Mouse (Mus musculus) intestine, embryonic 14.5 days (tissue): Measurements from ENCODE around the gene Gmps. TPM values are rescaled to one million over a fixed set of nuclear protein-coding genes. Genes with fewer than 3 reads are reported as not detected.

Experiments
- ATAC-seq: fragments of 200-750 bp; cut with Nextera tagmentation; replicated peaks from 2 replicates; pipeline ENCODE4 v1.8.0; 2017; ENCODE audit warnings: low read depth, moderate number of reproducible peaks, moderate TSS enrichment, moderate library complexity; ENCODE audit not compliant: low FRiP score, low TSS enrichment
- DNase-seq: peaks from one replicate; pipeline ENCODE4 v3.0.0-alpha.2; 2018; ENCODE audit warnings: low spot score
- H3K27ac ChIP-seq: fragments of 300-500 bp; sonication (generic); 2 replicates; pipeline ENCODE4 v1.5.1; 2014; ENCODE audit warnings: low read depth, mild to moderate bottlenecking, control low read depth
- H3K27me3 ChIP-seq: fragments of 300-500 bp; sonication (generic); replicated peaks from 2 replicates; pipeline ENCODE4 v1.6.1; 2014; ENCODE audit warnings: low read length, control low read depth; ENCODE audit not compliant: control insufficient read depth, insufficient read depth
- H3K36me3 ChIP-seq: fragments of 300-500 bp; sonication (generic); 2 replicates; pipeline ENCODE4 v1.6.1; 2014; ENCODE audit warnings: low read length, control low read depth; ENCODE audit not compliant: control insufficient read depth, insufficient read depth
- H3K4me1 ChIP-seq: fragments of 300-500 bp; sonication (generic); replicated peaks from 2 replicates; pipeline ENCODE4 v1.6.1; 2014; ENCODE audit warnings: low read length, control low read depth, mixed read lengths; ENCODE audit not compliant: control insufficient read depth, insufficient read depth
- H3K4me2 ChIP-seq: fragments of 300-500 bp; sonication (generic); 2 replicates; pipeline ENCODE4 v1.6.1; 2014; ENCODE audit warnings: low read length
- H3K4me3 ChIP-seq: fragments of 300-500 bp; sonication (generic); 2 replicates; pipeline ENCODE4 v1.5.1; 2014; ENCODE audit warnings: low read depth, low read length, control low read depth, mixed read lengths
- H3K9ac ChIP-seq: fragments of 300-500 bp; sonication (generic); 2 replicates; pipeline ENCODE4 v1.6.1; 2014; ENCODE audit warnings: mild to moderate bottlenecking, low read length
- H3K9me3 ChIP-seq: fragments of 300-500 bp; sonication (generic); 2 replicates; pipeline ENCODE4 v1.6.1; 2016; ENCODE audit warnings: low read length, control low read depth; ENCODE audit not compliant: control insufficient read depth
- WGBS: fragments of 180-500 bp; shearing (Covaris S2); extraction: QIAGEN DNeasy Blood & Tissue Kit; methylation state at CpG from one replicate; pipeline ENCODE4 v1.1.7; 2014; 5-methylcytosine and 5-hydroxymethylcytosine counted together
- polyA plus RNA-seq: library from polyadenylated mRNA; unstranded; fragments of >200 nt; fragmentation: Nextera tagmentation; extraction: Ambion mirVana; gene quantifications from 2 replicates; pipeline ENCODE4 v1.2.1, GENCODE M21; 2014

Gene Gmps
- polyA plus RNA-seq, 1 experiment from 2014 or later, result 49.5 TPM

DNA sequence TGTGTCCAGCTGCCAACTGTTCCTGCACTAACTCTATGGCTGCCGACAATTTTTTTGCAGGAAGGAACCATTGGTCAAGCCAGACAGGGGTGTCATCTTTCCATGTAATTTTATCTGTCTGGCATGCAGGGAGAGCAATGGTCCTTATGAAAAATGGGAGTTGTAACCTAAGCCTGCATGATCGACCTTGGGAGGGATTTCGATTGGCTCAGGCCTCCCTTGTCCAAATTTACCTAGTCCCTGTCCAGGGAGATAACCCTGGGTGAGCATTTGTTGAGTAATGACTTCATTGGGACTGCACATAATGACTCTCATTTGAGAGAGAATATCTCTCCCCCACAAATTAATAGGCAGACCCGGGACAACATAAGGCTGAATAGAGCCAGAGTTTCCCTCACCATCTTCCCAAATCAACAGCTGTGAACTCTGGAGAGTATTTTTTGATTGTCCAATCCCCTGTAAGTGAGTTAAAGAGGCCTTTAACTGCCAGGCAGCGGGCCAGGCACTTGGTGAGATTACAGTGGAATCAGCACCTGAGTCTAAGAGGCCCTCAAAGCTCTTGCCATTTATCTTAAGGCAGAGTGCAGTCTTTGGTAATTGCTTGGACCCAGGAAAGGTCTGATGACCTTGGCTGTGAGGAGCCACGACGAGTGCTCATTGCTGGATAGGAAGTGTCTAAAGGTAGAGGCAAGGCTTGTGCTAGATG is 62.4 kb downstream of the Gmps start:
- ATAC-seq (no peak), DNase-seq (no peak)
- Histone ChIP-seq H3K27ac (no peak overlapping the region), H3K4me1 (no peaks in the 10 kb centered on the region), H3K9ac (no peak overlapping the region), H3K4me2 (no peak overlapping the region), H3K9me3 (no peaks in the 10 kb centered on the region), H3K4me3 (no peak overlapping the region), H3K27me3 (no peaks in the 10 kb centered on the region), H3K36me3 (no peaks in the 10 kb centered on the region)
- WGBS, result 69% methylated on average over 7 of the region's 7 CpGs

DNA sequence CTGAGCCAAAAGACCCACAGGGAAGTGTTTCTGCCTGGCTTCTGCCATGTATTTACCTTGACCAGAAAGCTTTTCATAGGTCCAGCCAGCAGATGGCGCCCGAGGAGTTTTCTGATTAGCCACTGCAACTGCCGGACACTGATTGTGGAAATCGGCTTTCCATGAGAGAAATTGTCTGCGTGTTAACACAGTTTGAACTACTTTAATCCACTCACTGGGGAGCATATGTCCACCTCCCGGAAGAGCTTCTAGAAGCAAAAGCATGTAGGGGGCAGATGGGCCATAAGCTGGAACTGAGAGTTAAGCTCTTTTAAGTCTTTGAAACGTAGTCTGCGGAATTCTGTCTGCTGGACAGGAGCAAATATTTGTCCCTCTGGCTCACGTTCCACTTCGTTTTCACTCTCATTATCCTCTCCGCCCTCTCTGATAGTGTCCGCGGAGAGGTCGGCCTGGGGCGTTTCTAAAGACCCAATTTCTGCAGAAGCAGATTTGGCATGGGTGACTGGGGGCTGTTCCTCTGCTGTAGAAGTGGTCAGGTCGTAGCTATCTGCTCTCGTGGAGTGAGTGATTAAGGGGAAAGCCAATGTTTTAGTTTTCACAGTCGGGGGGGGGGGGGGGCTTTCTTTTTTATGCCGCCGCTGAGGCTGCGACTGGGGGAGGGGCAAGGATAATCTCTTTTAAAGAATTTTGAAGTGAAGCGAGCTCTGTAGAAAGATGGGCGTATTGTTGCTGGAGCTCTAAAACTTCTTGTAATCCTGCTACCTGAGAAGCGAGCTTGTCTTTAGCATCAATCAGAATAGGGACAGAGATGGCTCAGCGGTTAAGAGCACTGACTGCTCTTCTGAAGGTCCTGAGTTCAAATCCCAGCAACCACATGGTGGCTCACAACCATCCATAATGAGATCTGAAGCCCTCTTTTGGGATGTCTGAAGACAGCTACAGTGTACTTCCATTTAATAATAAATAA is 64.2 kb downstream of the Gmps start:
- H3K4me3 ChIP-seq, result peak overlapping the region; percentile 42
- DNase-seq (peak; percentile 98), ATAC-seq (peak; percentile 80)
- no peaks in the 10 kb centered on the region for H3K27me3 ChIP-seq
- WGBS, result 12% methylated on average over 25 of the region's 25 CpGs
- H3K4me1 ChIP-seq, result no peaks in the 10 kb centered on the region
- H3K9ac ChIP-seq, result peak overlapping the region; percentile 47
- no peaks in the 10 kb centered on the region for H3K36me3 ChIP-seq
- no peak overlapping the region for H3K27ac ChIP-seq
- H3K9me3 ChIP-seq, result no peaks in the 10 kb centered on the region
- H3K4me2 ChIP-seq, result peak overlapping the region; percentile 72

Other genes with a start within 250 kb of the Gmps start
- gene Plch1, start 76.6 kb upstream of the Gmps start, polyA plus RNA-seq, result 10.4 and 10.5 TPM in 2 replicates
- gene E130311K13Rik, start 46.6 kb upstream of the Gmps start, polyA plus RNA-seq, result 5.1 and 5.3 TPM in 2 replicates
- 17.6 and 18.5 TPM in 2 replicates for gene Slc33a1, start 11.3 kb upstream of the Gmps start, polyA plus RNA-seq
- gene Vmn2r1, start 105.4 kb downstream of the Gmps start, polyA plus RNA-seq, result 0.04 and 0.07 TPM in 2 replicates
- not detected in 2 replicates for gene Vmn2r2, start 165.8 kb downstream of the Gmps start, polyA plus RNA-seq